Mouse (Mus musculus) liver, embryonic 11.5 days (tissue): ENCODE measurements around the gene Sh3gl3. TPM values are rescaled to one million over a fixed set of nuclear protein-coding genes. Genes with fewer than 3 reads are reported as not detected.

Source experiments
- ATAC-seq: fragments of 200-750 bp; cut with Nextera tagmentation; replicated peaks from 2 replicates; pipeline ENCODE4 v1.8.0; 2017; ENCODE audit warnings: moderate number of reproducible peaks, mild to moderate bottlenecking, moderate TSS enrichment, moderate library complexity; ENCODE audit not compliant: low FRiP score
- DNase-seq: peaks from one replicate; pipeline ENCODE4 v3.0.0-alpha.2; 2017; ENCODE audit warnings: low spot score
- H3K27ac ChIP-seq: fragments of 300-500 bp; sonication (generic); 2 replicates; pipeline ENCODE4 v1.5.1; 2014; ENCODE audit warnings: mild to moderate bottlenecking, low read depth, low read length, control low read depth
- H3K27me3 ChIP-seq: fragments of 300-500 bp; sonication (generic); replicated peaks from 2 replicates; pipeline ENCODE4 v1.6.1; 2014; ENCODE audit warnings: low read length, mixed read lengths; ENCODE audit not compliant: control insufficient read depth, insufficient read depth
- H3K36me3 ChIP-seq: fragments of 300-500 bp; sonication (generic); 2 replicates; pipeline ENCODE4 v1.6.1; 2014; ENCODE audit warnings: mild to moderate bottlenecking, low read length, moderate library complexity, mixed read lengths; ENCODE audit not compliant: control insufficient read depth, insufficient read depth
- H3K4me1 ChIP-seq: fragments of 300-500 bp; sonication (generic); replicated peaks from 2 replicates; pipeline ENCODE4 v1.6.1; 2014; ENCODE audit warnings: low read length, mixed read lengths; ENCODE audit not compliant: control insufficient read depth, insufficient read depth
- H3K4me2 ChIP-seq: fragments of 300-500 bp; sonication (generic); 2 replicates; pipeline ENCODE4 v1.6.1; 2014; ENCODE audit warnings: mild to moderate bottlenecking, control low read depth, moderate library complexity
- H3K4me3 ChIP-seq: fragments of 300-500 bp; sonication (generic); 2 replicates; pipeline ENCODE4 v1.5.1; 2014; ENCODE audit warnings: low read depth, low read length, control low read depth
- H3K9ac ChIP-seq: fragments of 300-500 bp; sonication (generic); 2 replicates; pipeline ENCODE4 v1.6.1; 2014; ENCODE audit warnings: low read depth, low read length, control low read depth
- H3K9me3 ChIP-seq: fragments of 300-500 bp; sonication (generic); 2 replicates; pipeline ENCODE4 v1.6.1; 2016; ENCODE audit warnings: low read length, inconsistent platforms, mixed read lengths; ENCODE audit not compliant: control insufficient read depth
- WGBS: fragments of 180-500 bp; shearing (Covaris S2); extraction: QIAGEN DNeasy Blood & Tissue Kit; methylation state at CpG from one replicate; pipeline ENCODE4 v1.1.7; 2014; 5-methylcytosine and 5-hydroxymethylcytosine counted together
- polyA plus RNA-seq: library from polyadenylated mRNA; unstranded; fragments of >200 nt; fragmentation: Nextera tagmentation; extraction: Ambion mirVana; gene quantifications from 2 replicates; pipeline ENCODE4 v1.2.1, GENCODE M21; 2014

The Sh3gl3 gene
- polyA plus RNA-seq, 1 experiment from 2014 or later: 4.9 TPM

DNA sequence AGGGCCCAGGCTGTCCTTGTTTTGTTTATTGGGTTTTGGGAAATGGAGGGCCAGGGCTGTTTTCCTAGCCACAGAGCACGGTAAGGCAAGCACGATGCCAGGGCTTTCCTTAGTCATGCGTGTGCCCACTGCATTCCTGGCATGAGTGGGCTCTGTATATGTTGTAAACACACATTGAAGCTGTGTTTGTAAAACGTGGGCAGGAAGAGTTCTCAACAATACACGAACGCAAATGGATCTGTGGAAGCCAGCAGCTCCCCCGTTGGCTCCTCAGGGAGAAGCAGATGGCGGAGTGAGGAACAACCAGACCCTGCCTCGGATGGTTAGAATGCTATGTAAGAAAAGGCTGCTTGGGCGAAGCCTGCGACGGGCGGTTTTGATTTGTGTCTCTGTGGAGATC lies 108.8 kb downstream of the Sh3gl3 start:
- Histone ChIP-seq H3K27me3 (no peaks in the 10 kb centered on the region), H3K36me3 (no peaks in the 10 kb centered on the region), H3K9ac (no peak overlapping the region), H3K4me3 (no peak overlapping the region), H3K27ac (no peak overlapping the region), H3K9me3 (peaks cover 3% of the 10 kb centered on the region), H3K4me2 (no peak overlapping the region), H3K4me1 (no peaks in the 10 kb centered on the region)
- 80% methylated on average over 13 of the region's 13 CpGs for WGBS
- ATAC-seq (no peak), DNase-seq (no peak)

DNA sequence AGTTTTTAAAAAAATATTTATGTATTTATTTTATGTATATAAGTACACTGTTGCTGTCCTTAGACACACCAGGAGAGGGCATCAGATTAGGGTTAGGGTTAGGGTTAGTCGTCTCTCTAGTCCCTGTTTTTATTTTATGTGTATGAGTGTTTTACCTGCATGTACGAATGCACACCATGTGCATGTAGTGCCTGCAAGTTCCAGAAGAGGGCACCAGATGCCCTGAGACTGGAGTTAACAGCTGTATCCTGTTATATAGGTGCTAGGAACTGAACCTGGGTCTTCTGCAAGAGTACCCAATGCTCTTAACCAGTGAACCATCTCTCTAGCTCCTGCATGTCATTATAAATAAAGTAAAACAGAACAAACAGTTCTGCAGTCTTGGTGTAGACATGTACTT lies 113.6 kb downstream of the Sh3gl3 start:
- Histone ChIP-seq H3K9me3 (peaks cover 5% of the 10 kb centered on the region), H3K4me1 (no peaks in the 10 kb centered on the region), H3K27ac (no peak overlapping the region), H3K4me3 (no peak overlapping the region), H3K4me2 (no peak overlapping the region), H3K36me3 (no peaks in the 10 kb centered on the region), H3K27me3 (no peaks in the 10 kb centered on the region), H3K9ac (no peak overlapping the region)
- 76% methylated on average over 2 of the region's 2 CpGs for WGBS
- no peak for ATAC-seq
- DNase-seq: no peak

DNA sequence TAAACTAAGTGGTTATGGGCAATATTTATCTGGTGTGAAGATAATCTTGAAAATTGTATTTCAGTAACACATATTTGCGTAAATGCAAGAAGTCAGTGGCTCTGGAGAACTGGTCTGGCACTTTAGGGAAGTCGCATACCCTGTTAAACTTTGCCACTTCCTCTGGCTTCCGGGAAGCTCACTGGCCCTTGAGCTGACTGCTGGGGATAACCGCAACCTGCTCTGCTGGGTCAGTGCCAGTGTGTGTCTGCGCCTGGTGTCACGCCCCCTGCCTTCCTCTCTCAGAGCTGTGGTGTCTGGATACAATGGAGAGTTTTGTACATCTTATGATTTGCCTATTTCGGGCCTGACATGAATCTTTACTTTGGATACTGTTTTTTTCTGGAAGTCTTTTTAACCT lies 119.8 kb downstream of the Sh3gl3 start:
- no peaks in the 10 kb centered on the region for H3K9me3 ChIP-seq
- H3K27ac ChIP-seq: no peak overlapping the region
- H3K4me1 ChIP-seq: no peaks in the 10 kb centered on the region
- no peaks in the 10 kb centered on the region for H3K36me3 ChIP-seq
- no peak overlapping the region for H3K4me2 ChIP-seq
- H3K4me3 ChIP-seq: no peak overlapping the region
- WGBS: 53% methylated on average over 7 of the region's 7 CpGs
- no peaks in the 10 kb centered on the region for H3K27me3 ChIP-seq
- DNase-seq (no peak), ATAC-seq (no peak)
- H3K9ac ChIP-seq: no peak overlapping the region

DNA sequence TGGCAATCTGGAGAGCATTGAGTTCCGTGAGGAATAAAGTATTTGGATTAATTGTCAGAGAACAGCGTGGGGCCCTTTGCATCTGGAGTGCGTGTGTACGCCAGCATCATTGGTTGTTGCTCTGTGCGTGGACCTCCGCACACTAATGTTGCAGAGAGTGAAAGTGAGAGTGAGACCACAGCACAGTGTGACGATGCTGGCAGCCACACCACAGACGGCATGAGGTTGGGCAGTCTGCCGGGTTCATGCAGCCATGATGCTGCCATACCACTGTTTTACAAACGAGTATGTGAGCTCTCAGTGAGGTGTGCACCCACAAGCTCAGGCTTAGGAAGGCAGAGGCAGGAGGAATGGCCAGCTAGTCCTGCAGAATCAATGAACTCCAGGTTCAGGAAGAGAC lies 120.4 kb downstream of the Sh3gl3 start:
- Histone ChIP-seq H3K4me1 (no peaks in the 10 kb centered on the region), H3K4me3 (no peak overlapping the region), H3K27me3 (no peaks in the 10 kb centered on the region), H3K36me3 (no peaks in the 10 kb centered on the region), H3K4me2 (no peak overlapping the region), H3K9me3 (no peaks in the 10 kb centered on the region), H3K9ac (no peak overlapping the region), H3K27ac (no peak overlapping the region)
- DNase-seq: no peak
- WGBS: 84% methylated on average over 10 of the region's 10 CpGs
- ATAC-seq: no peak

DNA sequence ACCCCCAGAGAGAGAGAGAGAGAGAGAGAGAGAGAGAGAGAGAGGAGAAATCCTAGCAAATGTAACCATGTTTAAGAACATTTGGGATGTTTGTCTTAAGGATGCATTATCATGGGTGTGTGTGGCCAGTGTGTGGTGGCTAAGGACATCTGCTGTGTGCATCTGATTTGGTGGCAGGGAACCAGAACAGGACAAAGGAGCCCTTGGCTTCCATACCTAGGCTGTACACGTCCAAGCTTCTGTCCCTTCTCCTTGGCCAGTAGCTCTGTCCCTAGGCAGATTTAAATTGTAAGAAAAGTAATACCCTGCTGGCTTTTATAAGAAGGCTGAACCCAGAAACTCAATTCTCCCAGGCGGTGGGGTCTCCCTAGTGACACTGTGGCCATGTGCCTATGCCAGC lies 121.0 kb downstream of the Sh3gl3 start:
- Histone ChIP-seq H3K4me3 (no peak overlapping the region), H3K36me3 (no peaks in the 10 kb centered on the region), H3K4me1 (no peaks in the 10 kb centered on the region), H3K27ac (no peak overlapping the region), H3K9me3 (no peaks in the 10 kb centered on the region), H3K27me3 (no peaks in the 10 kb centered on the region), H3K4me2 (no peak overlapping the region), H3K9ac (no peak overlapping the region)
- WGBS: 74% methylated on average over 2 of the region's 2 CpGs
- ATAC-seq: no peak
- no peak for DNase-seq

DNA sequence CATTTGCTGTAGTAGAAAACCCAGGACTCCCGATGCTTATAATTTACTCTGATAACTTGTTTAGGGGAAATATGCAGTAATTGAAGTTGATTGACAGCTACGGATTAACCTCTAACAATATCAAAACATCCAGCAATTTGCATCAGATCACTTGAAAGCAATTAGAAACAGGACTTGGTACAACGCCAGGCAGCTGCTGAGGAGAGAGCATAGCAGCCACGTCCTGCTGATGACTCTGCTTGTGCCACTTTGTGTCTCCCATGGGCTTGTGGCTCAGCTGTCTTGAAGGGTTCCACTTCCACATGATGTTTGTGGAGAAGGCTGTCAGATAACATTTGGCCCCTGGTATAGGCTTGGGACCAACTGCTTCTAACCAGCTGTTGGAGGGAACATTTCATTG lies 134.8 kb downstream of the Sh3gl3 start:
- no peak for DNase-seq
- no peaks in the 10 kb centered on the region for H3K9me3 ChIP-seq
- H3K4me1 ChIP-seq: no peaks in the 10 kb centered on the region
- H3K36me3 ChIP-seq: no peaks in the 10 kb centered on the region
- no peak overlapping the region for H3K27ac ChIP-seq
- no peak overlapping the region for H3K4me2 ChIP-seq
- no peak for ATAC-seq
- no peak overlapping the region for H3K4me3 ChIP-seq
- no peaks in the 10 kb centered on the region for H3K27me3 ChIP-seq
- H3K9ac ChIP-seq: no peak overlapping the region
- 75% methylated on average over 4 of the region's 4 CpGs for WGBS

DNA sequence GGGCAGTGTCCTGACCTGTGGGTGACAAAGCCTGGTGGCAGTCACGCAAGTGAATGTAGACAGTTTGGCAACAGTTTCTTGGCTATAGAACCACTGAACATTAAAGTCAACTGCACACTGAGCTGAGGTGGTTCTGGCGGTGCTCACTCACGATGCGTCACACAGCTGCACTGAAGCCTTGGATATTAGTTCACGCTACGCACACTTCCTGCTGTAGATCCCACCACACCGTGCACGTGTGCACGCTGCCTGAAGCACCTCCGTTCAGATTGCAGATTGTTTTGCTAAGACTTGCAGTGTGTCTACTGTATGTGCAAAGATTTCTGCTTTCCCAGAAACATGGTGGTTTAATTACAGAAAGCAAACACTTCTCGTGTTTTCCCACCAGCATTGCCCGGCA lies 144.9 kb downstream of the Sh3gl3 start:
- no peaks in the 10 kb centered on the region for H3K36me3 ChIP-seq
- no peaks in the 10 kb centered on the region for H3K9me3 ChIP-seq
- H3K4me1 ChIP-seq: no peaks in the 10 kb centered on the region
- ATAC-seq (no peak), DNase-seq (no peak)
- H3K27me3 ChIP-seq: no peaks in the 10 kb centered on the region
- 87% methylated on average over 12 of the region's 12 CpGs for WGBS
- no peak overlapping the region for H3K9ac ChIP-seq
- H3K4me3 ChIP-seq: no peak overlapping the region
- H3K27ac ChIP-seq: no peak overlapping the region
- no peak overlapping the region for H3K4me2 ChIP-seq

DNA sequence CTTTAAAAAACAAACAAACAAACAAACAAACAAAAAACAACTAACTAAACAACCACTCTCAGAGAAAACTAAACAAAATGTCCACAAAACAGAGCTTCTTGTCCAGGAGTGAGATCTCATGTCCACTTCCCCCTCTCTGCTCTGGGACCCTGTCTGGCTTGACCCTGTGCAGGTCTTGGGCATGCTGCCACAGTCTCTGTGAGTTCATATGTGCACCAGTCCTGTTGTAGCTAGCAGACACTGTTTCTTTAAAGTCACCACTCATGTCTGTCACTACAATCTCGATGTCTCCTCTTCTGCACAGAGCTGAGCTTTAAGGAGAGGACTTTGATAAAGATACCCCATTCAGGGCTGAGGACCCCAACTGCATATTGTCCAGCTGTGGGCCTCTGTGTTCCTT lies 153.0 kb downstream of the Sh3gl3 start:
- Histone ChIP-seq H3K4me2 (no peak overlapping the region), H3K9ac (no peak overlapping the region), H3K27ac (no peak overlapping the region), H3K27me3 (no peaks in the 10 kb centered on the region), H3K36me3 (no peaks in the 10 kb centered on the region), H3K4me3 (no peak overlapping the region), H3K4me1 (no peaks in the 10 kb centered on the region), H3K9me3 (no peaks in the 10 kb centered on the region)
- WGBS: 43% methylated on average over 1 of the region's 1 CpGs
- no peak for DNase-seq
- no peak for ATAC-seq

DNA sequence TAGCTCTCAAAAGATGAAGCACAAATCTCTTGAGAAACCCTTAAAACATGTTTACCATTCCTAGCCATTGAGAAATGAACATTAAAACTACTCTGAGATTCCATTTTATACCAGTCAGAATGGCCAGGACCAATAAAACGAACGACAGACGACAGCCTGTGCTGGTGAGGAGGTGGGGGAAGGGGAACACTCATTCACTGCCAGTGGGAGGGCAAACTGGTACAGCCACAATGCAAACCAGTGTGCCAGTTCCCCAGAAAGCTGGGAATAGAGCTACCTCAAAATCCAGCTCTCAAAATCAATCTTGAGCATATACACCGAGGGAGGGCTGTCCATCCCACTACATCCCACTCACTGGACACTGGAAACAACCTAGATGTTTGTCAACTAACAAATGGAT lies 153.6 kb downstream of the Sh3gl3 start:
- ATAC-seq (no peak), DNase-seq (no peak)
- H3K4me2 ChIP-seq: no peak overlapping the region
- no peaks in the 10 kb centered on the region for H3K36me3 ChIP-seq
- no peaks in the 10 kb centered on the region for H3K4me1 ChIP-seq
- H3K9ac ChIP-seq: no peak overlapping the region
- WGBS: 62% methylated on average over 4 of the region's 4 CpGs
- H3K9me3 ChIP-seq: no peaks in the 10 kb centered on the region
- no peak overlapping the region for H3K27ac ChIP-seq
- no peaks in the 10 kb centered on the region for H3K27me3 ChIP-seq
- H3K4me3 ChIP-seq: no peak overlapping the region
